Mouse (Mus musculus): ENCODE data around the gene Dtl. TPM values are rescaled to one million over a fixed set of nuclear protein-coding genes. Genes with fewer than 3 reads are reported as not detected.
A peak's percentile ranks its signal among the peaks of the same experiment; 100 is the strongest.

The Dtl gene
- polyA plus RNA-seq (2012; rRNA removed), result 5.1 and 5.3 TPM in 2 replicates

DNA sequence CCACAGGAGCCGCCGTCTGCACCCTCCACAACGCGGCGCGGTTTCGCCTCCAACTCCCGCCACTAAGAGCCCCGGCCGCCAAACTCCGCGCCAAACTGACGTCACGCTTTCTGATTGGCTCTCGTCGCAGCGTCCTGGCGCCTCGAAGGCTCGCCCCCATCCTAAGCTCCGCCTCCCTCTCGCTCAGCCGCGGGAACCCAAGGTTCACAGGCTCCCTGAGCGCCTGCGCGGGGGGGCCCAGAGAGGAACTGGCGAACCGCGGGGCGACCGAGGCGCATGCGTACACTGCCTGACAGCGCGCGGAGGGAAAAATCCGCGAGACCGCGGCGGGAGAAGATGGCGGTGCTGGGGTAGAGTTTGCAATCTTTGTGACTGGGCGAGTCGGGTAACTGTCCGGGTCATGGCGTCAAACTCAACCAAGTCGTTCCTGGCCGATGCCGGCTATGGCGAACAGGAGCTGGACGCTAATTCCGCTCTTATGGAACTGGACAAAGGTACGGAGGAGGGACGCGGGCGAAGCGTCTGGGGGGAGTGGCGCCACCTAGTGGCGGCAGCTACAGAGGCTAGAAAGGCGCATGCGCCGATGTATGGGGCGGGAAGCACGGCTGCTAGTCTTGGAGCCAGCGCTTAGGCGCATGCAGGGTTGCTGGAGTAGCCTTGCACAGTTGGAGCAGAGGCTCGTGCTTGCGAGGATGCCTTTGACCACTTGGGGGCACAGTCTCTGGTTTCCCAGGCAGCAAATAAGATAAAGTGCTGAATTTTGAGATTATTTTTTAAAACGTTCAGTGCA lies at the start of gene Dtl, which contains the start of gene Ints7:
Dtl (minus strand) TSS at position 87 of the 790 bp plus-strand sequence.
Ints7 (plus strand) TSS at position 179 of the 790 bp plus-strand sequence.
- Histone ChIP-seq H3K4me1 (ENCODE audit: control insufficient read depth, insufficient read depth, low read length) (no peaks in the 10 kb centered on the region), H3K27ac (ENCODE audit: insufficient read depth, low read length) (peak within 1 kb of the TSS; percentile 44), H3K4me3 (ENCODE audit: insufficient read depth, low read length) (peak within 1 kb of the TSS; percentile 49)
- TF ChIP-seq POLR2A (IDR thresholded peaks at IDR 0.05; ENCODE audit: extremely low read depth, insufficient read depth, low read length), result peak; percentile 89
- TF ChIP-seq CTCF (IDR thresholded peaks at IDR 0.05; ENCODE audit: extremely low read depth, insufficient read depth, low read length), result peak; percentile 74

DNA sequence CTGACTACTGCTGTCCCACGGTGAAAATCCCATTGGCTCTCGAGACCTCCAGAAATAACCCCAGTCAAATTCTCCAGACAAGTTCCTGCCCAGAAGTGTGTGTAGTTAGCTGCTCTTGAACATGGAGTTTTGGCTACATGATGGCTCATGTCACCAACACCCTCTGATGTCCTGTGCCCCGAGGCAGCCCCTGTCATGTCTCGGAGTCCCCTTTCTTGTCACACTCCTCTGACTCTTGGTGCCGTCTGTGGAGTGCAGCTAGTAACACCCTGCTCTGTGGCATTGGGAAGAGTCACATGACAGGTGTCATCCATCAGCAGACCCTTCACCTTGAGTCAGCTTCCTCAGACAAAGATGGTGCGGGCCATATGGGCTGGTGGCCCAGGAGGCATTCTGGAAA lies 49.7 kb upstream of the Dtl start:
- Histone ChIP-seq H3K4me1 (ENCODE audit: control insufficient read depth, insufficient read depth, low read length) (no peaks in the 10 kb centered on the region), H3K27ac (ENCODE audit: insufficient read depth, low read length) (no peak overlapping the region), H3K4me3 (ENCODE audit: insufficient read depth, low read length) (no peak overlapping the region)
- no peak for TF ChIP-seq CTCF (IDR thresholded peaks at IDR 0.05; ENCODE audit: extremely low read depth, insufficient read depth, low read length)
- TF ChIP-seq POLR2A (IDR thresholded peaks at IDR 0.05; ENCODE audit: extremely low read depth, insufficient read depth, low read length), result no peak

DNA sequence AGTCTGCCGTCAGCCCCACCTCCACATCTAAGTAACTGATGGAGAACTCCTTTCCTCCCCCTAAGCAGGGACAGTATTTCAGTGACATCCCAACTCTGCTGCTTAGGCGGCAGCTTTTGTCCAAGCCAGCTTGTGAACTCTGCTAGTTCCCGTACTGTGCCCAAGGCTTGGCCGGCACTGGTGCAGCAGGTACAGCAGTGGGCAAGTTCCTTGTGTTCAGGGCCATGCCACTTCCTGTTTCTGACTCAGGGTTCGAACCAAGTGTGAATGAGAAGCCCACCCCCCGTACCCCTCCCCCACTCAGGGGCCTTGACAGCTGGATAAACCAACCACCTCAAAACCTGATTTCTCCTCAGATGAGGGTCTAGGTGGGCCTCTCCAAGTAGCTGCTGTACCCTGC lies 49.1 kb upstream of the Dtl start:
- Histone ChIP-seq H3K27ac (ENCODE audit: insufficient read depth, low read length) (no peak overlapping the region), H3K4me1 (ENCODE audit: control insufficient read depth, insufficient read depth, low read length) (no peaks in the 10 kb centered on the region), H3K4me3 (ENCODE audit: insufficient read depth, low read length) (no peak overlapping the region)
- TF ChIP-seq CTCF (IDR thresholded peaks at IDR 0.05; ENCODE audit: extremely low read depth, insufficient read depth, low read length) (no peak), POLR2A (IDR thresholded peaks at IDR 0.05; ENCODE audit: extremely low read depth, insufficient read depth, low read length) (no peak)

DNA sequence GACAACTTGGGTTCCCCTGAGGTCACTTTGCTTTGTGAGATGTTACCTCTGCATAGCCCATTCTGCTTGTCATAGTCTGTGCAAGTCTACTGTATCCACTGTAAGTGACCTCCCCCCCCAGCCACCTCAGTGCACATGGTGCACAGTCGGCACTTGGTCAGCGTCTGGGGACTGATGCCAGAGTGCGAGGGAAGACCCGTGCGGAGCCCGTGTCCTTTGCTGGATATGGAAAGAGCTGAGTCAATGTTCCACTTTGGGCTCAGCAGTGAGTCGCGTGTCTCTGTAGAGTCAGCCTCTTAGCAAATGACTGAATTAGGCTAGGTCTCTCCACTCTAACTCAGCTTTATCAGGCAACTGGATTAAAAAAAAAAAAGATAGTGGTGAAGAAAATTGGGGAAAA lies 47.5 kb upstream of the Dtl start:
- Histone ChIP-seq H3K4me1 (ENCODE audit: control insufficient read depth, insufficient read depth, low read length) (no peaks in the 10 kb centered on the region), H3K27ac (ENCODE audit: insufficient read depth, low read length) (no peak overlapping the region), H3K4me3 (ENCODE audit: insufficient read depth, low read length) (no peak overlapping the region)
- TF ChIP-seq CTCF (IDR thresholded peaks at IDR 0.05; ENCODE audit: extremely low read depth, insufficient read depth, low read length) (no peak), POLR2A (IDR thresholded peaks at IDR 0.05; ENCODE audit: extremely low read depth, insufficient read depth, low read length) (no peak)

DNA sequence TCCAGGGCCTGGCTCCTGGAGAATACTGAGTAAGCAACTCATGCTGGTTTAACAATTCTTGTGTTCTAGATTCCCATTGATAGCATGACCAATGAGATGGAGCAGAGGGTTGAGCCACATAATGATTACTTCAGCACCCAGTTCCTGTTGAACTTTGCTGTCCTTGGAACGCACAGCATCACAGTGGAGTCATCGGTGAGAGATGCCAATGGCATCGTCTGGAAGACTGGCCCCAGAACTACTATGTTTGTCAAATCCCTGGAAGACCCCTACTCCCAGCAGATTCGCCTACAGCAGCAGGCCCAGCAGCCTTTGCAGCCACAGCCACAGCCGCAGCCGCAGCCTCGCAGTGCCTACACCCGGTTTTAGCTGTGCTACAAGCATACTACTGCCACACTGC lies 45.8 kb upstream of the Dtl start:
- no peaks in the 10 kb centered on the region for H3K4me1 ChIP-seq (ENCODE audit: control insufficient read depth, insufficient read depth, low read length)
- no peak overlapping the region for H3K27ac ChIP-seq (ENCODE audit: insufficient read depth, low read length)
- no peak for TF ChIP-seq CTCF (IDR thresholded peaks at IDR 0.05; ENCODE audit: extremely low read depth, insufficient read depth, low read length)
- no peak for TF ChIP-seq POLR2A (IDR thresholded peaks at IDR 0.05; ENCODE audit: extremely low read depth, insufficient read depth, low read length)
- no peak overlapping the region for H3K4me3 ChIP-seq (ENCODE audit: insufficient read depth, low read length)

DNA sequence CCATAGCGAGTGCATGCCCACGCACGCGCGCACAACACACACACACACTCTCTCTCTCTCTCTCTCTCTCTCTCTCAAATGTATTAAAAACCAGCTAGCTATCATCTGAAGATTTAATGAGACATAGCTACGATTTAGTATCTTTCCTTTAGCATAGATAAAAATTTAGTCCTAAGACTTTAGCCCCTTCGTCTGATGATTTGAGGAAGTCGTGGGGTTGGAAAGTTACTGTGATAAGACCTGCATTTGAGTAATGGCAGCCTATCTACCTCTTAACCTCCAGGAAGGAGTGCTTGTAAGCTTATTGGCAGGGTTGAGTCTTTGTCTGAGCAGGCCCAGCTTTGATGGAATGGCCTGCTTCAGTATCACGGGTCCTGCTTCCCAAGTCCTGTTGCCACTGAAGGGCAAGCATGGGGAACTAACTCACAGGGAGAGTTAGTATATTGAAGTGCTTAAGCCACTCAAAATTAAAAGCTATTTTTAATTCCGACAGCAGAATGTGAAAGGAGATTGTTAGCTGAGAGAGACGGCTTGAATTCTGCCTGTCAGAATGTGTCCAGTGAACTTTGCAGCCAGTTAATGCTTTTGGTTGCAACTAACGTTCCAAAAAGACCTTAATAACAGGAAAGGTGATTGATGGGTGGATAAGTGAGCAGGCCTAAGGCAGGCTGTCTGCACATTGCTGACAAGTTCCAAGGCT lies 42.9 kb upstream of the Dtl start:
- Histone ChIP-seq H3K27ac (ENCODE audit: insufficient read depth, low read length) (no peak overlapping the region), H3K4me3 (ENCODE audit: insufficient read depth, low read length) (no peak overlapping the region), H3K4me1 (ENCODE audit: control insufficient read depth, insufficient read depth, low read length) (no peaks in the 10 kb centered on the region)
- TF ChIP-seq POLR2A (IDR thresholded peaks at IDR 0.05; ENCODE audit: extremely low read depth, insufficient read depth, low read length), result no peak
- TF ChIP-seq CTCF (IDR thresholded peaks at IDR 0.05; ENCODE audit: extremely low read depth, insufficient read depth, low read length), result no peak

DNA sequence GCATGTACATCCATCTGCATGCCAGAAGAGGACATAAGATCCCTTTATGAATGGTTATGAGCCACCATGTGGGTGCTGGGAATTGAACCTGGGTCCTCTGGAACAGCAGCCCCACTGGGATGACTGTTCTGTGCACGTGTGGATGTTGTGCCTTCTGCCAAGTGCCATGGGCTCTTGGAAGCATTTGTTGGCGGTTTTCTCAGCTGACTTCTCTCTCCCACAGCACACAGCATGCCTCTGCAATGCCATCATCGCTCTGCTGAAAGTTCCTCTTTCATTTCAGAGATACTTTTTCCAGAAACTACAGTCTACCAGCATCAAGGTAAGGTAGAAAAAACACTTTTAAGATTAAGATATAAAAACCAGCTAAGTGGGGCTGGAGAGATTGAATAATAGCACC lies 42.2 kb upstream of the Dtl start:
- no peak for TF ChIP-seq CTCF (IDR thresholded peaks at IDR 0.05; ENCODE audit: extremely low read depth, insufficient read depth, low read length)
- TF ChIP-seq POLR2A (IDR thresholded peaks at IDR 0.05; ENCODE audit: extremely low read depth, insufficient read depth, low read length), result no peak
- Histone ChIP-seq H3K4me3 (ENCODE audit: insufficient read depth, low read length) (no peak overlapping the region), H3K27ac (ENCODE audit: insufficient read depth, low read length) (no peak overlapping the region), H3K4me1 (ENCODE audit: control insufficient read depth, insufficient read depth, low read length) (no peaks in the 10 kb centered on the region; the same call in 1 of the 2 replicates)

DNA sequence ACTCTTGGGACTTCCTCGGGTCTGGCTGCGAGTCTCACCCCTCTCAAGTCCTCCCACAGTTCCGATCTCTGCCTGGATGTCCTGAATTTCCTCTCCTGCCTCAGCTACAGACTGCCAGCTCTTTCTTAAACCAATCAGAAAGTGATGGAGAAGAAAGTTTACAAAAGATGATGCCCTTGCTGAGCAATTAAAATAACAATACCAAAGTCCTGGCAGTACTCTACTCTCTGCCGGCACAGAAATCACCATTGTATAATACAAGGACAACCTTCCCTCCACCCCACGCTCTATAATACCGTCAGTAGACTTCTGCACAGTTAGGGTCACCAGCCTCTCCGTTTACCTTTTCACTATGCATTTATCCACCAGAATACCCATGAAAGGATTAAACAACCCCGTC lies 40.9 kb upstream of the Dtl start:
- TF ChIP-seq POLR2A (IDR thresholded peaks at IDR 0.05; ENCODE audit: extremely low read depth, insufficient read depth, low read length) (no peak), CTCF (IDR thresholded peaks at IDR 0.05; ENCODE audit: extremely low read depth, insufficient read depth, low read length) (no peak)
- H3K27ac ChIP-seq (ENCODE audit: insufficient read depth, low read length), result no peak overlapping the region
- H3K4me3 ChIP-seq (ENCODE audit: insufficient read depth, low read length), result no peak overlapping the region
- H3K4me1 ChIP-seq (ENCODE audit: control insufficient read depth, insufficient read depth, low read length), result no peaks in the 10 kb centered on the region; the same call in 1 of the 2 replicates

DNA sequence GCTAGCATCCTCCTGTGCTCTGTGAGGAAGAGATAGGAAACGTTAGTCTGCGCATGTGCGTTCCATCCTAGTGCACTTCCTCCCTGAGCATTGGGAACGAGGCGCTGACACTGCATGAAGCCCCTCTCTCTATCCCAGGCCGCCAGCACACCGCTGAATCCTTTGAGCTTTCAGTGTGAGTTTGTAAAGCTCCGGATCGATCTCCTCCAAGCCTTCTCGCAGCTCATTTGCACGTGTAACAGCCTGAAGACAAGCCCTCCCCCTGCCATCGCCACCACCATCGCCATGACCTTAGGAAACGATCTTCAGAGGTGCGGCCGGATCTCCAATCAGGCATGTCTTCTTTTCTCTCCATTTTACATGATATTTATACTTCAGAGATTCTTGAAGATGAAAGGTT lies 37.5 kb upstream of the Dtl start:
- Histone ChIP-seq H3K4me1 (ENCODE audit: control insufficient read depth, insufficient read depth, low read length) (peaks cover 1% of the 10 kb centered on the region; the same call in 1 of the 2 replicates), H3K4me3 (ENCODE audit: insufficient read depth, low read length) (peak overlapping the region; percentile 20), H3K27ac (ENCODE audit: insufficient read depth, low read length) (peak overlapping the region; percentile 1; the same call in 1 of the 2 replicates)
- TF ChIP-seq POLR2A (IDR thresholded peaks at IDR 0.05; ENCODE audit: extremely low read depth, insufficient read depth, low read length) (no peak), CTCF (IDR thresholded peaks at IDR 0.05; ENCODE audit: extremely low read depth, insufficient read depth, low read length) (no peak)

All from cortical plate, adult 2 months (tissue).